Mouse (Mus musculus) left cerebral cortex, adult 2 months (tissue): ENCODE measurements at regions not wholly inside any gene's neighbourhood (a gene's known extent, or its start where the extent isn't known, plus 50 kb on each side); places are given as distances from the start of the nearest gene placed in this dataset.

Experiments
- DNase-seq, 2 experiments: peaks; one replicate each; pipeline ENCODE4 v3.0.0; 2021 to 2022; ENCODE audit warnings: low spot score in 2 of 2, mixed read lengths in 1 of 2; ENCODE audit errors: extremely low spot score in 1 of 2
- H3K27ac ChIP-seq: fragments of 200-600 bp; 2 replicates; pipeline ENCODE4 v1.8.1; 2022
- H3K4me3 ChIP-seq: fragments of 200-600 bp; 2 replicates; pipeline ENCODE4 v1.8.1; 2022
- CTCF ChIP-seq: fragments of 200-600 bp; IDR thresholded peaks from 2 replicates; pipeline ENCODE4 v1.8.1; 2022; ENCODE audit warnings: antibody characterized with exemption, mild to moderate bottlenecking, moderate library complexity
- intact Hi-C: fragments of 180-260 bp; cut with DNase I; formaldehyde crosslinking; loops from one replicate; pipeline ENCODE4 v1.15.1; 2025

DNA sequence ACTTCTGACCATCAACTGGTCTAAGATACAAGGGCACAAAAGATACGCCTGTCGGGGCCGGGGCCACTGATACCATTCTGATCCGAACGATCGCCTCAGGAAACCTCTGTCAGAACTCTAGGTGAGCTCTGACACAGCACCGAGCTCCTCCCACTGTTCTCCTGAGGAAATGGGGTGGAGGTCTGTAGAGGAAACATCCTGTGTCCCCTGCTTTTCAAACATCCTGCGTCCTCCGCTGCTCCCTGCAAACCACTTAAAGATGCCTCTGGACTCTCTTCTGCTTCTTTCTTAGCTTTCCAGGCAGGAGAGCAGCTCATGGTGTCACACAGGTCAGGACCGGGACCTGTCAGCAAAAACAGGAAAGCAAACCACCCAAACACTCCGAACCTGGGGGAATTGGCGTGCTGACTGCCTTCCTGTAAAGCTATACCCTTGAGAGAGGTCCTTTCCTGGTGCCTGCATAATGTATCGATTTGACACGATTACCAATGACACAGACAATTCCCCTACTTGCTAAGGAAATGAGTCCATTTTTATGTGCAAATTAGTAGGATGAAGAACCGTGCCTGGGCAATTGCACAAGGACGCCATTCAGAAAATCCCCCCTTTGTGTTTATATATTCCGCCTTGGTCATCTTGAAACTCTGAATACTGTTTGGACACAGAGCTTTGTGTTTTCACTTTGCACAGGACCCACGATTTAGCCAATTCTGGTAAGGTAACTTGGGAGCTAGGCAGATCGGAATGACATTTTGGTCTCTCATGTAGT is 58.4 kb upstream of the Kcnj15 start:
- TF ChIP-seq CTCF = no peak
- no peak for DNase-seq
- H3K27ac ChIP-seq = no peak overlapping the region
- no peak overlapping the region for H3K4me3 ChIP-seq
- intact Hi-C loops = loop anchor here (5.0 kb wide), 2 partner anchors 412 to 768 kb away; no protein-coding TSS in a partner anchor

DNA sequence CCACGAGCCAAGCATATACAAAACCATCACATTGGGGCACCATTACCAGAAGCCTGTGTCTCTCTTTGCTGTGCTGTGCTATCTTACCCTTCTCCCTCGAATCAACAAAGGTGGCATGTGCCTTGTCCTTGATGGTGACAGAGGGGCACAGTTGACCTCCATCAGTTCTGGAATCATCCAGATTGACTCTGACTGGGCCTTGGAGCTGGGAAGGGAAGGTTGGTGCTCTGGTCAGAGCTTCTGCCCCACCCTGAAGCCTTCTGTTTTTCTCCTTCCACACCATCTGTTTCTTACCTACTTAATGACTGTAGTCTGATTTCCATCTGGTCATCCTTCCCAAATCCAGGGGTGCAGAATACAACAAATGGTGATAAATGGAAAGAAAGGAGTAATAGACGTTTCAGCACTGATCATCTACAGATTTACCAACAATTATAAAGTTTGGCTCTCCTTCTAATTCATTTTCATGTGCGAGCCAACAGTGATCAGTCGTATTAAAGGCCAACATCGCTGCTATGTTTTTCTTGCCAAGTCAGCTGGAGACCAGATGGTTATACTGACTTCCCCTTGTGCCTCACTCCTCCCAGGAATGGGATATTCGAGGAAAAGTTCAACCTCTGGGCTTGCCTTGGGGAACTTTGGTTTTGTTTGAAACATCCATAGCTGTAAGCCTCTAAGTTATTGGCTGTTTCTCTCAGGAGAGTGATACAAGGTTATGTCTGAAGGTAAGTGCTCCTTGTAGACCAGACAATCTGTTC is 55.1 kb upstream of the Kcnj15 start:
- no peak for TF ChIP-seq CTCF
- Histone ChIP-seq H3K27ac (no peak overlapping the region), H3K4me3 (no peak overlapping the region)
- no peak for DNase-seq
- intact Hi-C loops = no loop called here

DNA sequence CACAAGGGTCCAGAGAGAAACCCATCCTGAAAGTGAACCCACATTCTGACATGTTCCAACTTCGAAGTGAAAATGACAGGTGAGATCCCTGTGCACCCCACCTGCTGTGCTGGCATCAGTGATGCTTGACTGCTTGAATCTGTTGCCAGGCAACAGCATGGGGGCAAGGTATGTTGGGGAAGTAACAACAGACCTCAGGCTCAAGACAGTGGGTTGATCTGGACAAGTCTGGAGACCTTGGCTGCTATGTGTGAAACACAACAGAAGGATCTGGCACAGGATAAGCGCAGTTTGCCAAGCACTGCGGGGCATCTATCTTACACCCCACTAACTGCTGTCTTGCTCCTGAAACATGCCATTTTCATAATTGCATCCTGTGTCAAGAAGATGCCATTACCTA is 54.3 kb upstream of the Kcnj15 start:
- no peak overlapping the region for H3K4me3 ChIP-seq
- intact Hi-C loops = no loop called here
- no peak for DNase-seq
- H3K27ac ChIP-seq = no peak overlapping the region
- no peak for TF ChIP-seq CTCF

DNA sequence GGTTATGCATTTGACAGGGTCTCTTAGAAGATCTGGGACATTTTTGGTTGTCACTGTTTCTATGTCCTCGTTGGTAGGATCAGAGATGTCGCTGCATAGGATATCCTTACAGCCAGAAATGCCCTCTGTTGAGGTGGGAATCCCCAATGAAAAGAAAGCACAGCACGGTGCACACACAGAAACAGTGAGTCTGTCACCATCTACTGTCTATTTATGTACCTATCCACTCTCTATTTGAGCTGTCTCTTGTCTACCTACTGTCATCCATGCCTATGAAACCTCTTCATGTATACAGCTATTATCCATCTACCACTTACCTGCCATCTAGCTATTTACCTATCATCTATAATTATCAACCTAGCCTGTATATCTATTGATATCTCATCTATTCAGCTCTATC is 53.6 kb upstream of the Kcnj15 start:
- no peak for TF ChIP-seq CTCF
- intact Hi-C loops = no loop called here
- Histone ChIP-seq H3K4me3 (no peak overlapping the region), H3K27ac (no peak overlapping the region)
- DNase-seq = no peak

DNA sequence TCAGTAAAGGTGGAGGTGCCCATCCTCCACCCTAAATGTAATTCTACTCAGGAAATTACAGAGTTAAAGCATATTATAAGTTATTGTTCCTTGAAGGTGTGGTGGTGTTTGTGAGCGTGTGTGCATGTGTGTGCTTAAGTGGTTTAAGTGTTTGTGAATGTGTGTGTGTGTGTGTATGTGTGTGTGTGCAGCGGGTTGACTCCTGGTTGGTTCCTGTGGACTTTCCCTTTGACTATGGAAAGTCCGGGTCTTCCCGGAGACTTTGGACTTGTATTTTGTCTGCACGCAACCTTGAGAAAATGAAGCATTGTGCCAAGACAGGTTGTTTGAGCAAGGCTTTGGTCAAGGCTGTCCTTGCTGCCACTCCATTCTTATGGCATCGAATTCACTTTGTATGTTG is 52.9 kb upstream of the Kcnj15 start:
- H3K27ac ChIP-seq = no peak overlapping the region
- TF ChIP-seq CTCF = no peak
- H3K4me3 ChIP-seq = no peak overlapping the region
- intact Hi-C loops = no loop called here
- no peak for DNase-seq

DNA sequence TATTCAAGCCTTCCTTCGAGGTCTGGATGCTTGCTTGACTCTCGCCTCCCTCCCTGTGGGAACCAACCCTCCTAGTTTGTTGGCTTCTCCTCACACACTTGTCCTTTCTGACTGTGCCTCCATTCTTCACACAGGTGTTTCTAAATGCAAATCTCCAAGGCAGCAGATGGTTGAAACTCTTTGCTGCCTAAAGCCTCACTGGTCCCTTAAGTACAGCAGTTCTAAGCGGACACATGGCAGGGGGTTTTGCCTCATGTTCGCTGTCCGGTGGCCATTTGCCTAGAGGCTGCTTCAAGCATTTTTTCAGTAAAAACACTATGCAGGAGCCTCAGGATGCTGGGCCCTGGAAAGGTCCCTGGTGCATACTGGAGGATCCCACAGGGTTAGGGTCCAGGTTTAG is 50.9 kb upstream of the Kcnj15 start:
- Histone ChIP-seq H3K4me3 (no peak overlapping the region), H3K27ac (no peak overlapping the region)
- DNase-seq = no peak
- intact Hi-C loops = no loop called here
- TF ChIP-seq CTCF = no peak

DNA sequence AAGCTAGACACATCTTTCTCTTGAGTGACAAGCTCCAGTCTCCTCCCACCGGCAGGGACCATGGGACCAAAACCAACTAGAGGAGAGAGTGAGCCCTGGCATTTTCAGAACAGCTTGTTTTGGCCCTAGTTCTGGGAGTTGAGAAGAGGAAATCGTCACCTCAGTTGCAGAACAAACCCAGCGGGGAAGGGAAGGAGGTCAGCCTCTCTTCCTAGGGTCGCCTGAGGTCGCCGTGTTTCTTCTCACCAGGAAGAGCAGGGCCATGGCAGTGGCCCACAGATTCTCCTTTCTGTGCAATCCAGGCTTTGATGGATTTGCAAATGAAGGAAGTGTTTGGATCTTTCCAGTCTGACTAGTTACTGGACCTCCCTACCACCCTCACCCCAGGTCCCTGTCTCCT is 49.8 kb upstream of the Kcnj15 start:
- no peak for DNase-seq

More for the DNA sequence above, 49.8 kb upstream of the Kcnj15 start:
- intact Hi-C loops = no loop called here
- Histone ChIP-seq H3K4me3 (no peak overlapping the region), H3K27ac (no peak overlapping the region)
- no peak for TF ChIP-seq CTCF
